Mouse (Mus musculus) intestine, postnatal 0 days (tissue): Measurements from ENCODE around the gene Cic. TPM values are rescaled to one million over a fixed set of nuclear protein-coding genes. Genes with fewer than 3 reads are reported as not detected.
"Not testable (repeated sequence)": the region's sequence is repeated elsewhere in the genome, so short reads cannot be mapped to it uniquely, and the experiment has no call there.

ENCODE experiments used
- ATAC-seq: fragments of 200-750 bp; cut with Nextera tagmentation; 2 replicates; pipeline ENCODE4 v1.8.0; 2017; ENCODE audit warnings: mild to moderate bottlenecking, moderate TSS enrichment, moderate library complexity
- H3K27ac ChIP-seq: fragments of 300-500 bp; sonication (generic); 2 replicates; pipeline ENCODE4 v1.5.1; 2014; ENCODE audit warnings: mild to moderate bottlenecking, low read depth, low read length, moderate library complexity
- H3K27me3 ChIP-seq: fragments of 300-500 bp; sonication (generic); replicated peaks from 2 replicates; pipeline ENCODE4 v1.6.1; 2014; ENCODE audit warnings: low read length, mixed read lengths; ENCODE audit not compliant: control insufficient read depth, insufficient read depth
- H3K36me3 ChIP-seq: fragments of 300-500 bp; sonication (generic); 2 replicates; pipeline ENCODE4 v1.6.1; 2014; ENCODE audit warnings: mild to moderate bottlenecking, moderate library complexity; ENCODE audit not compliant: control insufficient read depth, insufficient read depth
- H3K4me1 ChIP-seq: fragments of 300-500 bp; sonication (generic); replicated peaks from 2 replicates; pipeline ENCODE4 v1.6.1; 2014; ENCODE audit warnings: antibody characterized with exemption, low read length, mixed read lengths; ENCODE audit not compliant: control insufficient read depth, insufficient read depth
- H3K4me2 ChIP-seq: fragments of 300-500 bp; sonication (generic); replicated peaks from 2 replicates; pipeline ENCODE4 v1.6.1; 2014; ENCODE audit warnings: low read depth, mild to moderate bottlenecking, moderate library complexity
- H3K4me3 ChIP-seq: fragments of 300-500 bp; sonication (generic); 2 replicates; pipeline ENCODE4 v1.5.1; 2014; ENCODE audit warnings: low read depth, low read length
- H3K9ac ChIP-seq: fragments of 300-500 bp; sonication (generic); 2 replicates; pipeline ENCODE4 v1.6.1; 2014; ENCODE audit warnings: mild to moderate bottlenecking, low read depth, low read length
- H3K9me3 ChIP-seq: fragments of 300-500 bp; sonication (generic); 2 replicates; pipeline ENCODE4 v1.6.1; 2016; ENCODE audit warnings: mixed run types; ENCODE audit not compliant: control insufficient read depth
- CTCF ChIP-seq: sonication (generic); IDR thresholded peaks from 2 replicates; pipeline ENCODE4 v1.5.1; 2016; ENCODE audit warnings: low read depth, mild to moderate bottlenecking, control low read depth, antibody characterized with exemption, moderate library complexity
- WGBS: fragments of 180-500 bp; shearing (Covaris S2); extraction: QIAGEN DNeasy Blood & Tissue Kit; methylation state at CpG from one replicate; pipeline ENCODE4 v1.1.7; 2014; 5-methylcytosine and 5-hydroxymethylcytosine counted together
- polyA plus RNA-seq: library from polyadenylated mRNA; unstranded; fragments of >200 nt; fragmentation: Nextera tagmentation; extraction: Ambion mirVana; gene quantifications from 2 replicates; pipeline ENCODE4 v1.2.1, GENCODE M21; 2015

The Cic gene
- polyA plus RNA-seq, 1 experiment from 2014 or later, result 17.2 TPM

- H3K36me3 ChIP-seq, result no peaks in the 10 kb centered on the region
- H3K27me3 ChIP-seq, result no peaks in the 10 kb centered on the region
- WGBS, result 43% methylated on average over 8 of the region's 8 CpGs
- peak overlapping the region; percentile 73 for H3K4me2 ChIP-seq
- no peak for TF ChIP-seq CTCF
- no peaks in the 10 kb centered on the region for H3K9me3 ChIP-seq
- no peak for ATAC-seq
- H3K4me3 ChIP-seq, result peak overlapping the region; percentile 91
- H3K4me1 ChIP-seq, result peaks cover 7% of the 10 kb centered on the region; the same call in 1 of the 2 replicates
- H3K27ac ChIP-seq, result peak overlapping the region; percentile 96
- H3K9ac ChIP-seq, result no peak overlapping the region
Observed at GRCm38 (mm10) chr7:25251822-25252221, 15.7 kb upstream of the Cic start.

- no peaks in the 10 kb centered on the region; the same call in 1 of the 2 replicates for H3K4me1 ChIP-seq
- no peak for TF ChIP-seq CTCF
- H3K27ac ChIP-seq, result no peak overlapping the region
- WGBS, result 78% methylated on average over 1 of the region's 1 CpGs
- no peak for ATAC-seq
- H3K9me3 ChIP-seq, result no peaks in the 10 kb centered on the region
- no peak overlapping the region for H3K9ac ChIP-seq
- no peak overlapping the region for H3K4me2 ChIP-seq
- no peak overlapping the region for H3K4me3 ChIP-seq
- no peaks in the 10 kb centered on the region for H3K36me3 ChIP-seq
- H3K27me3 ChIP-seq, result no peaks in the 10 kb centered on the region
Observed at GRCm38 (mm10) chr7:25261896-25262295, 5.6 kb upstream of the Cic start.

GRCm38 (mm10) chr7:25263968-25264870, 3.3 kb upstream of the Cic start:
- no peak overlapping the region for H3K9ac ChIP-seq
- no peaks in the 10 kb centered on the region for H3K27me3 ChIP-seq
- 48% methylated on average over 17 of the region's 17 CpGs for WGBS
- no peak overlapping the region for H3K4me3 ChIP-seq
- no peaks in the 10 kb centered on the region; the same call in 1 of the 2 replicates for H3K4me1 ChIP-seq
- H3K27ac ChIP-seq, result no peak overlapping the region
- H3K9me3 ChIP-seq, result no peaks in the 10 kb centered on the region
- no peak overlapping the region for H3K4me2 ChIP-seq
- no peak for ATAC-seq
- no peaks in the 10 kb centered on the region for H3K36me3 ChIP-seq
- TF ChIP-seq CTCF, result no peak

- H3K27me3 ChIP-seq, H3K9me3 ChIP-seq, H3K36me3 ChIP-seq, ATAC-seq, H3K4me2 ChIP-seq, H3K27ac ChIP-seq, H3K9ac ChIP-seq, H3K4me1 ChIP-seq, H3K4me3 ChIP-seq: not testable (repeated sequence)
- 81% methylated on average over 5 of the region's 5 CpGs for WGBS
Observed at GRCm38 (mm10) chr7:25265743-25266142, 1.8 kb upstream of the Cic start.

- WGBS, result 87% methylated on average over 8 of the region's 8 CpGs
- H3K4me3 ChIP-seq, result no peak overlapping the region
- TF ChIP-seq CTCF, result no peak
- H3K4me1 ChIP-seq, result no peaks in the 10 kb centered on the region; the same call in 1 of the 2 replicates
- H3K4me2 ChIP-seq, result peak overlapping the region; percentile 59; the same call in 1 of the 2 replicates
- ATAC-seq, result no peak
- H3K27me3 ChIP-seq, result no peaks in the 10 kb centered on the region
- no peak overlapping the region for H3K27ac ChIP-seq
- no peaks in the 10 kb centered on the region for H3K9me3 ChIP-seq
- peaks cover 7% of the 10 kb centered on the region; the same call in 1 of the 2 replicates for H3K36me3 ChIP-seq
- no peak overlapping the region for H3K9ac ChIP-seq
Observed at GRCm38 (mm10) chr7:25266180-25266962, 1.1 kb upstream of the Cic start.
